Mouse (Mus musculus) kidney, adult 2 months (tissue): Measurements from ENCODE around the gene Ccdc142.

Source experiments
- CTCF ChIP-seq: fragments of 200-500 bp; conservative IDR thresholded peaks from 2 replicates; pipeline ENCODE4 v1.5.1; 2011; ENCODE audit warnings: low read depth, mild to moderate bottlenecking, control low read depth, low read length, moderate library complexity, mixed read lengths; ENCODE audit not compliant: insufficient read depth, insufficient read length
- POLR2A ChIP-seq: fragments of 200-500 bp; IDR thresholded peaks from one replicate; pipeline ENCODE4 v1.6.1; 2011; ENCODE audit warnings: low read depth, low read length, control low read depth

DNA sequence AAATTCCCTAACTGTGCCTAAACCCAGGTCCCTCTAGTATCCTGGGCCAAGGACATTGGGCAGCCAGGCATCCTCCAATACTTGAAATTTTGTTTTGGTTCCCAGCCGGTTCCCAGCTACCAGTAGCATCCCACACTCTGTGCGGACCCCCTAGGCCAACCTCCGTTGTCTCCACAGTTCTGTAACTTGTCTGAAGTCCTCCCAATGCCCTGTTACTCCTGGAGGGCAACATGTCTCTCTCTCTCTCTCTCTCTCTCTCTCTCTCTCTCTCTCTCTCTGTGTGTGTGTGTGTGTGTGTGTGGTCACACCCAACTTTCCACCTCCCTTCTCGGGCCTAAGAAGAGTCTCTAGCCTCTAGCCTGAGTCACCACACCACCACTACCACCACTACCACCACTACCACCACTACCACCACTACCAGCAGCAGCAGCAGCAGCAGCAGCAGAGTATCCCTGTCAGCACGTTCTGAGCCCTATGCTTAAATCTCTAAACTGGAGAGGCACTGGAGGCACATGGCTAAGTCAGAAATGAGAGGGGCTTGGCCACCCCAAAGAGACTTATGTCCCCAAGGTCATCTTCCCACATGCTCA is 35.0 kb downstream of the Ccdc142 start:
- TF ChIP-seq POLR2A (no peak), CTCF (no peak)
